Mouse (Mus musculus): Measurements from ENCODE around the gene Rgs7. TPM values are rescaled to one million over a fixed set of nuclear protein-coding genes. Genes with fewer than 3 reads are reported as not detected.

Rgs7 gene
- polyA plus RNA-seq, 1 experiment = 0.05 TPM

- H3K36me3 ChIP-seq (ENCODE audit: control insufficient read depth, insufficient read depth, low read length) = no peaks in the 10 kb centered on the region
- no peaks in the 10 kb centered on the region for H3K4me1 ChIP-seq (ENCODE audit: control insufficient read depth, insufficient read depth, insufficient read length, low read length)
- no peak overlapping the region for H3K4me3 ChIP-seq (ENCODE audit: low read depth, low read length)
- H3K27me3 ChIP-seq (ENCODE audit: control insufficient read depth, insufficient read depth, low read length) = no peaks in the 10 kb centered on the region
- no peak overlapping the region for H3K27ac ChIP-seq (ENCODE audit: insufficient read depth, low read depth, low read length)
- TF ChIP-seq CTCF (IDR thresholded peaks at IDR 0.05; ENCODE audit: extremely low read depth, insufficient read length, insufficient replicate concordance, low read depth, low read length) (no peak), POLR2A (IDR thresholded peaks at IDR 0.05; ENCODE audit: low read depth, low read length) (no peak)
- 87% methylated on average over 2 of the region's 2 CpGs for WGBS
Observed at GRCm38 (mm10) chr1:175219563-175219962, 272.7 kb downstream of the Rgs7 start.

GRCm38 (mm10) chr1:175207004-175207403 lies 285.3 kb downstream of the Rgs7 start:
- Histone ChIP-seq H3K27ac (ENCODE audit: insufficient read depth, low read depth, low read length) (no peak overlapping the region), H3K36me3 (ENCODE audit: control insufficient read depth, insufficient read depth, low read length) (no peaks in the 10 kb centered on the region), H3K4me3 (ENCODE audit: low read depth, low read length) (no peak overlapping the region), H3K27me3 (ENCODE audit: control insufficient read depth, insufficient read depth, low read length) (no peaks in the 10 kb centered on the region), H3K4me1 (ENCODE audit: control insufficient read depth, insufficient read depth, insufficient read length, low read length) (no peaks in the 10 kb centered on the region)
- WGBS = 77% methylated on average over 2 of the region's 2 CpGs
- TF ChIP-seq POLR2A (IDR thresholded peaks at IDR 0.05; ENCODE audit: low read depth, low read length) (no peak), CTCF (IDR thresholded peaks at IDR 0.05; ENCODE audit: extremely low read depth, insufficient read length, insufficient replicate concordance, low read depth, low read length) (no peak)

- Histone ChIP-seq H3K27me3 (ENCODE audit: control insufficient read depth, insufficient read depth, low read length) (no peaks in the 10 kb centered on the region), H3K4me3 (ENCODE audit: low read depth, low read length) (no peak overlapping the region), H3K36me3 (ENCODE audit: control insufficient read depth, insufficient read depth, low read length) (no peaks in the 10 kb centered on the region), H3K27ac (ENCODE audit: insufficient read depth, low read depth, low read length) (no peak overlapping the region), H3K4me1 (ENCODE audit: control insufficient read depth, insufficient read depth, insufficient read length, low read length) (no peaks in the 10 kb centered on the region)
- TF ChIP-seq POLR2A (IDR thresholded peaks at IDR 0.05; ENCODE audit: low read depth, low read length) (no peak), CTCF (IDR thresholded peaks at IDR 0.05; ENCODE audit: extremely low read depth, insufficient read length, insufficient replicate concordance, low read depth, low read length) (no peak)
- 46% methylated on average over 1 of the region's 1 CpGs for WGBS
Observed at GRCm38 (mm10) chr1:175205633-175206032, 286.7 kb downstream of the Rgs7 start.

GRCm38 (mm10) chr1:175203544-175203943 lies 288.8 kb downstream of the Rgs7 start:
- Histone ChIP-seq H3K36me3 (ENCODE audit: control insufficient read depth, insufficient read depth, low read length) (no peaks in the 10 kb centered on the region), H3K27me3 (ENCODE audit: control insufficient read depth, insufficient read depth, low read length) (no peaks in the 10 kb centered on the region), H3K27ac (ENCODE audit: insufficient read depth, low read depth, low read length) (no peak overlapping the region), H3K4me3 (ENCODE audit: low read depth, low read length) (no peak overlapping the region), H3K4me1 (ENCODE audit: control insufficient read depth, insufficient read depth, insufficient read length, low read length) (no peaks in the 10 kb centered on the region)
- TF ChIP-seq CTCF (IDR thresholded peaks at IDR 0.05; ENCODE audit: extremely low read depth, insufficient read length, insufficient replicate concordance, low read depth, low read length) (no peak), POLR2A (IDR thresholded peaks at IDR 0.05; ENCODE audit: low read depth, low read length) (no peak)
- WGBS = 53% methylated on average over 1 of the region's 1 CpGs

- TF ChIP-seq CTCF (IDR thresholded peaks at IDR 0.05; ENCODE audit: extremely low read depth, insufficient read length, insufficient replicate concordance, low read depth, low read length) = no peak
- no peak for TF ChIP-seq POLR2A (IDR thresholded peaks at IDR 0.05; ENCODE audit: low read depth, low read length)
- Histone ChIP-seq H3K36me3 (ENCODE audit: control insufficient read depth, insufficient read depth, low read length) (no peaks in the 10 kb centered on the region), H3K27ac (ENCODE audit: insufficient read depth, low read depth, low read length) (no peak overlapping the region), H3K4me3 (ENCODE audit: low read depth, low read length) (no peak overlapping the region), H3K4me1 (ENCODE audit: control insufficient read depth, insufficient read depth, insufficient read length, low read length) (no peaks in the 10 kb centered on the region), H3K27me3 (ENCODE audit: control insufficient read depth, insufficient read depth, low read length) (no peaks in the 10 kb centered on the region)
- 41% methylated on average over 2 of the region's 2 CpGs for WGBS
Observed at GRCm38 (mm10) chr1:175202902-175203301, 289.4 kb downstream of the Rgs7 start.

GRCm38 (mm10) chr1:175198881-175199280 lies 293.4 kb downstream of the Rgs7 start:
- Histone ChIP-seq H3K27me3 (ENCODE audit: control insufficient read depth, insufficient read depth, low read length) (no peaks in the 10 kb centered on the region), H3K27ac (ENCODE audit: insufficient read depth, low read depth, low read length) (no peak overlapping the region), H3K4me1 (ENCODE audit: control insufficient read depth, insufficient read depth, insufficient read length, low read length) (no peaks in the 10 kb centered on the region), H3K36me3 (ENCODE audit: control insufficient read depth, insufficient read depth, low read length) (no peaks in the 10 kb centered on the region), H3K4me3 (ENCODE audit: low read depth, low read length) (no peak overlapping the region)
- no peak for TF ChIP-seq POLR2A (IDR thresholded peaks at IDR 0.05; ENCODE audit: low read depth, low read length)
- TF ChIP-seq CTCF (IDR thresholded peaks at IDR 0.05; ENCODE audit: extremely low read depth, insufficient read length, insufficient replicate concordance, low read depth, low read length) = no peak
- 93% methylated on average over 4 of the region's 4 CpGs for WGBS

GRCm38 (mm10) chr1:175195806-175196205 lies 296.5 kb downstream of the Rgs7 start:
- WGBS = 82% methylated on average over 4 of the region's 4 CpGs
- H3K27ac ChIP-seq (ENCODE audit: insufficient read depth, low read depth, low read length) = no peak overlapping the region
- no peaks in the 10 kb centered on the region for H3K36me3 ChIP-seq (ENCODE audit: control insufficient read depth, insufficient read depth, low read length)
- TF ChIP-seq POLR2A (IDR thresholded peaks at IDR 0.05; ENCODE audit: low read depth, low read length) (no peak), CTCF (IDR thresholded peaks at IDR 0.05; ENCODE audit: extremely low read depth, insufficient read length, insufficient replicate concordance, low read depth, low read length) (no peak)
- no peaks in the 10 kb centered on the region for H3K4me1 ChIP-seq (ENCODE audit: control insufficient read depth, insufficient read depth, insufficient read length, low read length)
- H3K27me3 ChIP-seq (ENCODE audit: control insufficient read depth, insufficient read depth, low read length) = no peaks in the 10 kb centered on the region
- H3K4me3 ChIP-seq (ENCODE audit: low read depth, low read length) = no peak overlapping the region

GRCm38 (mm10) chr1:175188186-175188585 lies 304.1 kb downstream of the Rgs7 start:
- Histone ChIP-seq H3K4me3 (ENCODE audit: low read depth, low read length) (no peak overlapping the region), H3K36me3 (ENCODE audit: control insufficient read depth, insufficient read depth, low read length) (no peaks in the 10 kb centered on the region), H3K4me1 (ENCODE audit: control insufficient read depth, insufficient read depth, insufficient read length, low read length) (no peaks in the 10 kb centered on the region), H3K27ac (ENCODE audit: insufficient read depth, low read depth, low read length) (no peak overlapping the region), H3K27me3 (ENCODE audit: control insufficient read depth, insufficient read depth, low read length) (no peaks in the 10 kb centered on the region)
- 69% methylated on average over 5 of the region's 5 CpGs for WGBS
- TF ChIP-seq POLR2A (IDR thresholded peaks at IDR 0.05; ENCODE audit: low read depth, low read length) (no peak), CTCF (IDR thresholded peaks at IDR 0.05; ENCODE audit: extremely low read depth, insufficient read length, insufficient replicate concordance, low read depth, low read length) (no peak)
